Mouse (Mus musculus): ENCODE results near the gene Isl2.

DNA sequence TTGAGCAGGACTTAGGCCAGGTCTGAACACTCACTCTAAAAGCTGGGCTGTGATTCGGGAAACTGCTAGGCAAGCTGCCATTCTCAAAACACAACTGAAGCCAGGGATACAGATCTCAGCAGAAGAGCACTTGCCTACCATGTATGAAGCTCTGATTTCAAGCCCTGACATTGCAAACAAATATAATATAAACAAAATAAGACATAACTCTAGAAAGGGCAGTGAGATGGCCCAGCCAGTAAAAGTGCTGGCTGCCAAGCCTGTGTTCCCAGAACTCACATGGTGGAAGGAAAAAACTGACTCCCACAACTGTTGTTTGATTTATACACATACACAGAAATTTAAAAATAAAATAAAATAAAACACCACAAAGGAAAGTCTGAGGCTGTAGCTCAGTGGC, 32.6 kb downstream of the Isl2 start:
- no peak for TF ChIP-seq CTCF (IDR thresholded peaks at IDR 0.05; ENCODE audit: low read depth, low read length)
- TF ChIP-seq TAL1 (conservative IDR thresholded peaks at IDR 0.05; ENCODE audit: low read depth, low read length), result no peak
